Mouse (Mus musculus): ENCODE data around the gene Myh4. TPM values are rescaled to one million over a fixed set of nuclear protein-coding genes. Genes with fewer than 3 reads are reported as not detected.

Myh4 gene
- over 10,000 TPM; 20,146 to 24,206 TPM for total RNA-seq (2021)
- long read RNA-seq, experiment 1, full-length matches to known transcripts, result 555 of 15,234 reads
- long read RNA-seq, experiment 1, partial matches to known transcripts, result 13,896 of 15,234 reads
- long read RNA-seq, experiment 1, other reads (novel, unspliced or antisense), result 783 of 15,234 reads
- long read RNA-seq, experiment 2, full-length matches to known transcripts, result 1,317 of 12,403 reads
- long read RNA-seq, experiment 2, partial matches to known transcripts, result 8,887 of 12,403 reads
- long read RNA-seq, experiment 2, other reads (novel, unspliced or antisense), result 2,199 of 12,403 reads

DNA sequence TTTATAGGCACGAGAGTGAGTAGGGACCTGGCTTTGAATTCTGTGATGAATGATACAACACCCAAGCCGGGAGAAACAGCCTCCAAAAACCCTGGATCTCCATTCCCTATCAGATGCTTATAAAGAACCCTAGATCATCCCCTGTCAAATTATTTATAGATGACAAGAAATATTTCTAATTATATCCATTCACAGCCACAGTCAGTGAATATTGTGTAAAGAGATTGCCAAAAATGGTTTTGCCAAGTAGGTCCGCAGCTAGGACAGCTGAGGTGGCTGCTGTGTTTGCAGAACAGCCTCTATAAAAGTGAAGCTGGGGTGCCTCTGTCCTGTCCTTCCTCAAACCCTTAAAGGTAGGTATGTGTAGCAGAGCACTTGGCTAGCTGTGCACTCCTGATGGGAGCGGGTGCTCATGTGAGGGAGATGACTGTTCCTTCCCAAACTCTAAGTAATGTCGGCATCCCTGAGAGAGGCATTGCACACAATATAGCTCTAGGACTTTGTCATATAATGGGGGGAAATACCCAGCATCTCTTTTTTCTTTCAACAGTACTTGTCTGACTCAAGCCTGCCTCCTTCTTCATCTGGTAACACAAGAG is at the start of gene Myh4:
Myh4 (plus strand) TSS at position 549 of the 599 bp plus-strand sequence.
- peak; percentile 52 for DNase-seq

DNA sequence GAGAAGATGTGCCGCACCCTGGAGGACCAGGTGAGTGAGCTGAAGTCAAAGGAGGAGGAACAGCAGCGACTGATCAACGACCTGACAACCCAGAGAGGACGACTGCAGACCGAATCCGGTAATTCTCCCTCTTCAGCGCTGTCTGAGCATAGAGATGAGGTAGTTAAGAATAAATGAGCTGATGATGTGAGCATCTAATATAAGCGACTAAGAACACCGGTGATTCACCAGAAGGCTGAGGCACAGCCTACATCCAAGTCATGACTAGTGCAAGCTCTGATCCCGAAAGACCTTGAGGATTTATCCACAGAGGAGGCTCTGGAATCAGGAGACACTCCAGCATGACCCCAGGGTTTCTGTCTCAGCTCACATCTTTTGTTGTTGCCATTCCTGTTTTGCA is 47.5 kb upstream of the Myh4 start:
- DNase-seq, result no peak

DNA sequence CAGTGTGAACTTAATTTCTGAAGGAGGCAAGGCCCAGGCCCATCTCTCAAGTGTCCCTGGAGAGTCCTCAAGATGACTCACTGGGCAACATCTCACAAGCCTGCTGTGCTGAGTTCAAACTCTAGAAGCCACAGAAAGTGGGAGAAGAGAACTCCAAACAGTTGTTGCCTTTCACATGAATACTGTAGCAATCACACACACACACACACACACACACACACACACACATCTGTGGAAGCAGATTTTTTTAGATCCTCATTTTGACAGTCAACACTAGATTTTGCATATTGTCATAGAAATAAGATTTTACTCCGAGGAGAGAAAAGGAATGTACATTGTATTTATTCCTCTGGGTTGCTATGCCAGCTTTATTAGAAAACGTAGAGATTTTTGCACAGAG is 47.0 kb upstream of the Myh4 start:
- DNase-seq, result no peak

DNA sequence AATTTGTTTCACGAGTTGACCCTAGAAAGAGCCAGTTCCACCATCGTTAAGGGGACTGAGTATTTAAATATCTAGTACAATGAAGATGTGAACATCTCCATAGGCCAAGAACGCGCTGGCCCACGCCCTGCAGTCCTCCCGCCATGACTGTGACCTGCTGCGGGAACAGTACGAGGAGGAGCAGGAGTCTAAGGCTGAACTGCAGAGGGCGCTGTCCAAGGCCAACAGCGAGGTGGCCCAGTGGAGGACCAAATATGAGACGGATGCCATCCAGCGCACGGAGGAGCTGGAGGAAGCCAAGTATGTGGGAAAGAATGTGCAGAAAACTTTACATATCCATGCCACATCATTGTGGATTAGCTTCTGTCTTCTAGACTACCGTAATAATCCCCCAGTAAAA is 46.3 kb upstream of the Myh4 start:
- DNase-seq, result no peak

DNA sequence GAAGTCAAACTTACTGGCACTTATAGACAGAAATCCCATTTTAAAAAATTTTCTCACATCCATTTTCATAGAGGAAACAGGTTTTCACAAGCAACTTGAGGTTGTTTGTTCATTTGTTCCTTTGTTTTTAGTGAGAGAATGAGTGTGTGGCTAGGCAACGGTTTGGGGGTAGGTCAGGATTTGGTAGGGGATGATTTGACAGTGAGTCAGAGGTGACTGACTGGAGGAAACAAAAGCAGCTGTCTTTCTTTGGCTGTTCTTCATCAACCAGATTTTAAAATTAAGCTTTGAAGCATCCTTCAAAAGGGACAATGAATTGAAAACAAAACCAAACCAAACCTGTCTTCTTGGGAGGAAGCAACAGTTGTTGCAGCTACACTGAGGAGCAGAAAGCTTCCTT is 38.5 kb upstream of the Myh4 start:
- no peak for DNase-seq

DNA sequence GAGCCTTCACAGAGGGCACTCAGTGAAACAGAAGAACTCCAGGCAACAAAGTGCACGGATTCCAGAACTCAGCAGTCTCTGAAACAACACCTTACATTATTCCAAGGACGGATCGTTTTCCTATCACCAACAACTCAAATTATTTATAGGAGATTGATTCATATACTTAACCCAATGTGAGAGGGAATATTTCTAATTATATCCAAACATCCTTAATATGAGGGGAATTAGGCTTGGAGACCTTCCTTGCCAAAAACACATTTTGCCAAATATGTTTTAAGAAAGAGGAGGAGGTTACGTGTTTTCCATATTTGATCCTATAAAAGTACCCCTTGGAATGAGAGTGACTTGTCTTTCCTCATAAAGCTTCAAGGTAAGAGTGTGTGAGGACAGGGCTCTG is 38.1 kb upstream of the Myh4 start, which contains the start of gene Myh1:
Myh1 (plus strand) TSS at position 301 of the 400 bp plus-strand sequence.
- no peak for DNase-seq

DNA sequence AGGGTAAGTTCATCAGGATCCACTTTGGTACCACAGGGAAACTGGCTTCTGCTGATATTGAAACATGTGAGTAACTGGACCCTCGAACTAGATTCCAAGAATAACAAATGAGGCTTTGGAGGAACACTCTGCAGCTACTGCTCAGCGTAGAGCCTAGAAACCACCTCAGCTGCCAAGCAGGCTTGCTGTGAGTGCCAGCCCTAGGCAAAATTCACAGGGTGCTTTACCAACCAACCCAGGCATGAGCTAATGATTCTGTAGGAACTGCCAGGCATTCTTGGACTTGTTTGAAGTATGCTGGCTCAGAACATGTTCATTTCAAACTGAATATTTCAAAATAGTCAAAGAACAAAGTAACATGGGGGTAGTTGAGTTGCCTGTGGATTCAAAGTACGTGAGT is 33.1 kb upstream of the Myh4 start:
- DNase-seq, result peak; percentile 33

DNA sequence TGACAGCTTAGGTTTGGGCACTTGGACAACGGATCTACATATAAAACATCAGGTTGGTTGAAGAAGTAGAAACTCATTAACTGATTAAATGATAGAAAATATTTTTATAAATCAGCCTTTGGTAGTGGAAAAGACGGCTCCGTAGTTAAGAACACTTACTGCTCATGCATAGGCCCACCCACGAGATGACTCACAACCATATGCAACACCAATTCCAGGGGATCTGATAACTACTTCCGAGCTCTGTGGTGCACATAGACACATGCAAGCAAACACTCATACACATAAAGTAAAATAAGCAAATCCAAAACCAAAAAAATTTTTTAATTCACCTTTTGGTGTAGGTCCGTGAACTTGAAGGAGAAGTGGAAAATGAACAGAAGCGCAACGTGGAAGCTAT is 16.0 kb upstream of the Myh4 start:
- no peak for DNase-seq

DNA sequence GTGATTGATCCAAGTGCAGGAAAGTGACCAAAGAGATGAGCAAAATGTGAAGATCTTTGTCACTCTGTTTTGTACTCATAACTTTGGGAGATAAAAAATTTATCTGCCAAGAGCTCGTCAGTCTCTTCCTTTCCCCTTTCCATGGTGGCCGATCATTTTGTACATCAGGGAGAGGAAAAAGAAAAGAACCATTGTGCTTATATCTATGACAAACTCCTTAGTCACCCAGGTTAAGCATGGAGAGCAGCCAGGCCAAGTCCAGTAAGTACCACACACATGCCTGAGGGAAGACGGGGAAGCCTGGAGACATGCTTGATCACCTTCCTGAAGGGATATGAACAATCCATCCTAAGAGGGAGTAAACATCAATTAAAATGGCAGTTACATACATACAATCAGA is 13.4 kb upstream of the Myh4 start:
- no peak for DNase-seq

DNA sequence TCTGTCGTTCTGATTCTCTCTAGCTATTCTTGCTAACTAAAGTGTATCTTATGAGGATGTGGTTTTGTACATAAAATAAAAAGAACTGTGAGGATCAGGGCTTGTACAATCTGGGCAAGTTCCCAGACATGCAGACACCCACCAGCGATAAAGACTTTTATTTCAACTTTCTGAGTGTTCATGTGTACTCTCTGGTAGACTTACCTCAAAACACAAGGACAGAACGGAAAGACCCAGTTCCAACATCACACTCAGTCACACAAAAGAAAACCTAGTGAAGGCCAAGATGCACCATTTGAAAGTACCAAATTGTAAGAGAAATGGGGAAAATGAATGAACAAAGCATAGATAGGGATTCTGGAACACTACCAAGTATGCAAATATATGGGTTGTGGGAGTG is 9.1 kb upstream of the Myh4 start:
- DNase-seq, result no peak

DNA sequence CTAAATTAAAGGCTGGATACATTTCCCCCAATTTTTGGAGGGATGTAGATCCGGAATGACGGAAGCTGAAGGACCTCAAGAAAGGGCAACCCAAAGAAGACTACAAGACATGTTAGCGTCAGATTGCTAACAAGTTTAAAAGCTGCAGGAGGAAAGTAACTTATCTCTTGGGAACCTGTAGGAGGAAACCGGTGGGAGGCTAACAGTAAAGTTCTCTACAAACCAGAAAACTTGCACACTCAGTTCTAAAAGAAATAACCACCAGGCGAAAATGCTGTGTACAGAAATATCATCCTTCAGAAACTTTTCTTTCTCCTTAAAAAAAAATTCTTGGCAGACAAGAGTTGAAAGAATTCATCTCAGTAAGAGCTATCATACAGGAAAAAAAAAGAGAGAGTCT is 8.7 kb upstream of the Myh4 start:
- no peak for DNase-seq

DNA sequence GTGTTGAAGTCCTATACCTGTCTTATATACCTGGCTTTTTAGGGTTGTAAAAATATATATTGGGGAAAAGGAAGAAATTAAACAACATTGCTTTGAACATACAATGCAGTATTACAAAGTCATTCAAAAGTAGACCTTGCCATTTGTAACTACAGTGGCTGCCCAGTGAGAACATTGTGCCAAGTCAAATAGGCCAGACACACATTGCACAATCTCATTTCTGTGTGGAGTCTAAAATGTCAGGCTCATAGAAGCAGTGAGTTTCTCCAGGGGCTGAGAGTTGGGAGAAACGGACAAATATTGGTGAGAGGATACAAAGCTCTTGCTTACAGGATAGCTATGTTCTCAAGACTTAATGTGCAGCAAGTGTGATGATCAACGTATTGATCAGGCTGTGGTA is 7.9 kb upstream of the Myh4 start:
- DNase-seq, result peak; percentile 46

DNA sequence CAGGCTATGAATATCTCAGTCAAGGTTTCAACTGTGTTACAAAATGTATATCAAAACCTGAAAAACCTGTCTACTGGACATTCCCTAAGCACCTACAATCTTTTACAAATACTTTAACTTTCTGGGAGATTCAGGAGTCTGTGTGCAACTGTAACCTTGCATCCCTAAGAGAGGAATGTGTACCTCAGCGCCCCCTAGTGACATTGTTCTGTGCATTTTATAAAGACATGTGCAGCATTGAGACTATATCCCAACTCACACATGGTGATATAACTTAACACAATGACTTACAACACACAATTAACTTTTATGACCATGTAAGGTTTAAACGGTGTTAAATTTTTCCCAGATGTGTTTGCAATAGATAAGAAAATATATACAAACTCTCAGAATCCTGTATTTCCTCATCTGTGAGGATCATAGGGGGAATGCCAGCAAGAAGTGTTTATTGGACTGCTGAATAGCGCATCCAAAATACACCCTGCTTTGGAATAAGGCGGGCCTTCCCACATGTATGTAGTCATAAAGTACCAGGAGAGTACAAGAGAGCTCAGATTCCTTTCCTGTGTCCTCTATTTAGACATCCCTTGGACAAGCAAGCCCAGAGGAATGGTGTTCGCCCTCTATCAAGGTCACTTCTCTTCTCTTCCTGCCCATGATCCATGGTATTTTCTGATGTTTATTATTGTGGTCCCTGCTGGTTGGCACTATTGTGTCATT is 2.0 kb upstream of the Myh4 start:
- DNase-seq, result no peak

DNA sequence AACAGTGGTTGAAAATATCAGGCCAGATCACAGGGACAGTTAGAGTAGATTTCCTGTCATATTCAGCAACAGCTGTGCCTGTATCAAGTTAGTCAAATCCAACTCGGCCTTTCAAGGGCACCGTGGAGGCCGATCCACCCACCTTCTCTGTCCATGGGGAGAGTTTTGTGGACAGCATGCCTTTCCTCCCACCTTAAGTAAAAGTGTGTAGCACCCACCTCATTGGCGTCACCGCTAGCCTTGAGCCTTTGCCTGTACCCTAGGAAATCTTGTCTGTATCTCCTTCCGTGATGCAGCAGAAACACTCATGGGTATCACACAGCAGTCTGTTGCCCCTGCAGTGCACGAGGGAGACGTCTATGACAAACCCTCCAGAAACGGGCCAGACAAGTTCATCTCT is 1.0 kb upstream of the Myh4 start:
- no peak for DNase-seq

DNA sequence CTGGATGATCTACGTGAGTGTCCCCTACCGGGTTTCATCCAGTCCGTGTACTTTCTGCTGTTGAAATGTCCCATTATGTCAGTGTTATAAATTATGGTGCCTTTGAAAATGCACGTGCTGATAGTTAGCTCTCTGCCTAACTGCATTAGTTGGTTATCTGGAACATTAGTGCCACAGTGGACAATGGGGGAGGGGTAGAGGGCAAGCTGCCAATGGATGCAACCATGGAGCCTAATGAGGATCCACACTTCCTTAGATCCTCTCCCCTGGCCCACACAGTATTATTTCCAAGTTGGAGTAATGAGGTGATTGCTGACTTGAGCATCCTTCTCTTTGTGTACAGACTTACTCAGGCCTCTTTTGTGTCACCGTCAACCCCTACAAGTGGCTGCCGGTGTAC is 3.2 kb downstream of the Myh4 start:
- no peak for DNase-seq

DNA sequence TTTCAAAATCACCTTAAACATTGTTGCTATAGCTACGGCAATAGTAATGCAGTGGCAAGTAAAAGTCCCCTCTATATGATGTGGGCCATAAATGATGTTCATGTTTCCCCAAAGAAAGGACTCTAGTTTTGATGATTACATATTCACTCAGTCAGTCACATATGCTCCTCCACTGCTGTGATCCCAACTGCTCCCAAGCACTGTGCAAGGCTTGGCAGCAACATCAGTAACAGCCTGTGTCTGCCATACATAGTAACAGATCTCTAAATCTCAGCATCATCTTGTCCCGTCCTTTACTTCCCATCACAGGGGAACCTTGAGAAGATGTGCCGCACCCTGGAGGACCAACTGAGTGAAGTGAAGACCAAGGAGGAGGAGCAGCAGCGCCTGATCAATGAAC is 15.9 kb downstream of the Myh4 start:
- no peak for DNase-seq

DNA sequence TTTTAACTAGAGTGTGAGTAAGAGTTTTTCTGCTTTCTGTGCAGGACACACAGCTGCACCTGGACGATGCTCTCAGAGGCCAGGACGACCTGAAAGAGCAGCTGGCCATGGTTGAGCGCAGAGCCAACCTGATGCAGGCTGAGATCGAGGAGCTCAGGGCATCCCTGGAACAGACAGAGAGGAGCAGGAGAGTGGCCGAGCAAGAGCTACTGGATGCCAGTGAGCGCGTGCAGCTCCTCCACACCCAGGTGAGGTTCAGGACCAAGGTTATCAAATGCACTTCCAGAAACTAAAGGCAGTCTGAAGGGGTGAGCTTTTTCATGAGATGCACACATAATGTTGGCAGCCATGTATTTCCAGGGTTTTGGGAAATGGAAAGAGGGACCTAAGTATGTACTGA is 19.2 kb downstream of the Myh4 start:
- DNase-seq, result no peak

DNA sequence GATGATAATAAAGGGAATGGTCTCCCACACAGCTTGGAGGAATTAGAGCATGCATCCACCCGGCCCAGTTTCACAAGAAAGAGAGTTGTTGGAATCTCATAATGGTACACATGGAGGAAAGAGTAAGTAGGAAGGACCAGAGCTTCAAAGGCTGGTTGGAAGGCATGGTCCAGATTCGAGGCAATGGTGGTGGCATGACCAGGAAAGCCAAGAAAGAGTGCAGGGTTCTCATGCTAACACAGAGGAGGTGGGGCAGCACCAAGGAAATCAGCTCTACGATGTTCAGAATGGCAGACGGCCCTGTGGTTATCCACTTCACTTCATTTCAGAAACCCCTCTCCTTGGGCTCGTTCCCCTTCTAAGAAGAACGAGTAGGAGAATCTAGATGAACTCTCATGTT is 23.1 kb downstream of the Myh4 start:
- no peak for DNase-seq

DNA sequence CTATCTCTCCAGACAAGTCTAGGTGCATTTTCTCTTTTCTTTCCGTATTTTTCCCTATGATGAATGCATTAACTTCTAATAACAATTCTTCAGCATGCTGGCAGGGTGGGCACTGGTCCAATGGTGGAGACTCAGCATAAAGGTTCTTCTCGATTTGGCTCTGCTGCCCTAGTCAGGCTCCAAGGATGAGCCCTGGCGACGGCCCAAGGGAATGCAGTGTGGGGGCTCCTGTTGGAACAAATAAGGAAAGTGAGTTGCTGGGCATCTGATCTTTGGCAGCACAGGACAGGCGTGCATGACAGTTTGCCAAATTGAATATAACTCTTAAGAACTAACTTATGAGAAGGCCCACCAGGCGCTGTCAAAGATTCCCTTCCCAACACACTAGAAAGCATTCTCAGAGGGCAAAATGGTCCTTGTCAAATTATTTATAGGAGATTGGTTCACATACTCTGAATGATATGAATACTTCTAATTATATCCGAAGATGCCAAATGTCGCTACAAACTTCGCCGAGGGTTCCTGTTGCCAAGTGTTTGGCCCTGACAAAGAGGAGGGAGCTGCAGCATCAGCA is 38.9 kb downstream of the Myh4 start, which contains the start of gene Myh8:
Myh8 (plus strand) TSS at position 524 of the 574 bp plus-strand sequence.
- no peak for DNase-seq

DNA sequence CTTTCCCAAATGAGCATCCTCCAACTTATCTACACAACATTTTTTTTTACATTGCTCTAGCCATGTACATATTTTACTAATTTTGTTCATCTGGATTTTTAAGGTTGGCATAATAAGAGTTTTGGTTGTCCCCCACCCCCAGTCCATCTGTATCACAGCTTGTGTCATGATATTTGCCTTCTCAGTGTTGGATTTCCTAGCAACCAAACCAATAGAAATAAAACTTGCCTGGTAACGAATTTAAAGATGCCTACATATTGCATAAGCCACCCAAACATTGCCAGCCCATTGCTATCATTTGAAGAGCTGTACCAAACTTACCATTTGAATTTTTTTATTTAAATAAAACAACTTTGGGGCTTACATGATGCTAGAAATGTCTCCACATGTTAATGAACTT is 55.6 kb downstream of the Myh4 start:
- no peak for DNase-seq

Data from gastrocnemius, postnatal 25 days (tissue).